Mouse (Mus musculus): ENCODE measurements around the gene Gm45062. TPM values are rescaled to one million over a fixed set of nuclear protein-coding genes. Genes with fewer than 3 reads are reported as not detected.

Gene Gm45062
- total RNA-seq, 2 experiments from 2014 or later = not detected

DNA sequence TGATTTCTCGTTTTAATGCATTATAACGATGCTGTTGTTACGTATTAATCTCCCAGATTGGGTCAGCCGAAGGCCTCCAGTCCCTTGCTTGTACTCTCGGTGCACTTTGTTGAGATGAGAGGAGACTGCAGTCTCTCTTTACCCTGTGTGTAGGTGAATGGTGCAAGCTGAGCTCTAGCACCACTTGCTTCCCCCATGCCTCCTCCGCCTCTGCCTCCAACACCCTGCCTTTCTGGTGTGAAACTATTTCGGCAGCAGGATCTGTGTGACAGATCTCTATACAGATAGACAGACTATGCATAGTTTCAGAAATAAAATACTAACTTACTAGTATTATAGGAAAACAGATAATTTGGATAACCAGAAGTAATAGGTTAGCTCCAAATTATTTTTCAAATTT is 101.6 kb downstream of the Gm45062 start:
- DNase-seq (ENCODE audit: low spot score) = no peak
- intact Hi-C loops (cut with DNase I) = no loop called here

DNA sequence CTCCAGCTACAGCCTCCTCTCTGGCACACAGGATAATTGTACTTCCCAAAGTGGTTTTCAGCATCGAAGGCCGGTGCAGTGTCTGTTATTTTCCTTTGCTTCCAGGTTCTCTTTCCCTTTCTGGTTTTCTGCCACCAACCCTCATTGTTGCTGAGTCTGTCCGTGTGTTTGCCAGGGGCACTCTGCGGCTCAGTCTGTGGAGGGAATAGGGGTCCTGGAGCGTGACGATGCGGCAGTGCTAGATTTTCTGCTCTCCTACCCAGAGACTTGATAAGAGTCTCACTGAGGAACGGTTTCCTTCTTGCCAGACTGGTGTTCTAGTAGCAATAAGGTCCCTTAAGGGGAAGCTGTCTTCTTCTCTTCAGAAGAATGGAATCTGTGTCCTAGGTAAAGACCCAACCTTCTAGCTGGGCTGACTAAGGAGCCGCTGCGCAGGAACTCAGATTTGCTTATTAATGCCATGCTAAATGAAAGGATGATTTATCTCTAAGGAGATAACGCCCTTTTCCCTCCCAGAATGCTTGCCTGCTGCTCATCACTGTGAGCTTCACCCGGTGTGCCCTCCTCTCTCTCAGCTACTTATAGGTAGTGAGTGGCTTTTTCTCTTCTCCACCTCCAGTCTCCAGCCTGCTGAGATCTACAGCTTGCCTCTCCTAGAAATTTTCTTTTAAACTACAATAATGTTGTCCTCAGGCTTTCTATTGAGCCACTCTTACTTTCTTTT is 104.9 kb downstream of the Gm45062 start:
- no peak for DNase-seq (ENCODE audit: low spot score)
- intact Hi-C loops (cut with DNase I) = no loop called here

DNA sequence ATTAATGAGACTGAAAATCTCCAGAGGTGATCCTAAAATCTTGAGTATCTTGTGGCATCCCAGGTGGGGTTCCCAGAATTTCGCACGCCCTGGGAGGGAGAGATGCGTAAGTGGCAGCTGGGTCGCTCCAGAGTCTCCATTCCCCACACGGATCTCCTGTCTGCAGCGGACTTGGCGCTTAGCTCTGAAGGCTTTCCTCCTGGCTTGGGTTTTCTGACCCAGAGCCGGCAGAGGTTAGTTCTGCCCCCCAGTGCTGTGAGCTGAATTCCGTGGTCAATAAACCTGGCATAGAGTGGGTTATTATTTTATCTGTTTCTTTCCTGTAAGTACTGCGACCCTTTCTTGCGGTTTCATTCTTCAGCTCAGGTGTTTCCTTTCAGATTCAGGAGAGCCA is 105.5 kb downstream of the Gm45062 start:
- intact Hi-C loops (cut with DNase I) = no loop called here
- DNase-seq (ENCODE audit: low spot score) = no peak

DNA sequence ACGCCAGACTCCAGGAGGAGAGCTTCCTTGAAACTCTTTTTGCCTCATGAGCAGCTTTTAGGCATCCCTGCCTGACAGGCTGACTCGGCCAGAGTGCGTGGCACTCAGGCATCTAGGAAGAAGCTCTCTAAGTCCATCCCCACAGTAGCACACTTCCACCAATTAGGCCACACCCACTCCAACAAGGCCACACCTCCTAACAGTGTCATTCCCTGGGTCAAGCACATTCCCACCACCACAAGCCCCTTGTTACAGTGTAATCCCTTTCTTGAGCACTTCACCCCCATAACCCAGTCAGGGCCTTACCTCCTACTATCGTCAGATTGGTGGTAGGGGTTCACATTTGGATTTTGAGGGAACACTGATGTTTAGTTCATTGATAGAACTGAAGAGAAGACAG is 108.4 kb downstream of the Gm45062 start:
- DNase-seq (ENCODE audit: low spot score) = no peak
- intact Hi-C loops (cut with DNase I) = no loop called here

DNA sequence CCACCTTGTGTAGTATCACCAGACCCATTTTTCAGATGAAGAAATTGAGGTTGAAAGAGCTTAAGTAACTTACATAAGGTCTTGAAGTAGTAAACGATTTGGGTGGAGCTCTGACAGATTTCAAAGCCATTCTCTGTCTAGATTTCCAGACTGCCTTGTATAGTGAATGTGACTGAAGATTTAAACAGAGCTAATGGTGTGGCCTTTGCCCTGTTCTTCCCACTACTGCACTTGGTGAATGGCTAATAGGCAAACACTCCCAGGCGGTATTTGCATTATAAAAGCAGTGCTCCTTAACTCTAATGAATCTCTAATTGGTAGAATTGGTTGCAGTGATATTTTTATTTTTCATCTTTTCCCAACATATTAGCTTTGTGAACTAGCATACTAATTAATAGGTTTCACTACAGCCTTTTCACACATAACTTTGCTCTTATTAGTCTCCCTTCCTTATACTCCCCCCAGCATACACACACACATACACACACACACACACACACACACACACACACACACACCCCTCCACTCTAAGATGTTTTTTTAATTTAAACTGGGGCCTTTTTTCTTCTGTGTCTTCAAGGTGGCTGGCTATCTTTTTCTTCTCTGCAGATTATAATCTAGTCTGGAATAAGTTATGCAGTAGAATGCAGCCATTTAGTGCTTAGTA is 109.1 kb downstream of the Gm45062 start:
- intact Hi-C loops (cut with DNase I) = no loop called here
- DNase-seq (ENCODE audit: low spot score) = no peak

DNA sequence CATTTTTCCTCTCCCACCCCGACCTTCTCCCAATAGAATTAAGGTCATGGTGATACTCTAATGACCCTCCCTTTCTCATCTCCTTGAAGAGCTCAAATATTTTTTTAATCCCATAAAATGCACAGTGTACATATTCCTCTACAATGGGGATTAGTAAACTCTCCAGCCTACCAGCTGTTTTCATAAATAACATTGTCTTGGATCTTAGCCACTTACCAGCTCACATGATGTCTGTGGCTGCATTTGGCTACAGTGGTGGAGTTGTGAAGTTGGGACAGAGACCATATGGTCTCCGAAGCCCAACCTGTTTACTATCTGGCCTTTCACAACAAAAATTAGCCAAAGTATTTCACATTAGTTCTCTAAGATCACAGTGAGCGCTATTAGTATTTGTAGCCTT is 111.4 kb downstream of the Gm45062 start:
- intact Hi-C loops (cut with DNase I) = no loop called here
- no peak for DNase-seq (ENCODE audit: low spot score)

DNA sequence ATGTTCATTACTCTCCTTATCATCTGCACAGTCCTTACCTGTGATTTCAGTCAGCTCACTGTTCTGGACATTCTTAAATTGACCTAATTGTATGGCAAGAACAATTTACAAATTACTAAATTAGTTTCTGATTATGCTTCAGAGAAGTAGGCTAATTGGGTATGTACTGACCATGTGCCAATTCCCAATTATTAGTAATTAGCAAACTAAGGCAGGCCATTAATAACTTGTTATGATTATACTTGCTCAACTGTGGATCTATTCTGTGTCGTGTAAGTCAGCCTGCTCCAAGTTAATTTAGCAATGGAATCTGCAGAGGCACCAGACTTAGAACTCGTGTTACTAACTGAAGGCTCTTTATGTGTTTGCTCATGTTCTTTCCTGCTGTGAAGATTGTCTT is 113.8 kb downstream of the Gm45062 start:
- no peak for DNase-seq (ENCODE audit: low spot score)
- intact Hi-C loops (cut with DNase I) = no loop called here

DNA sequence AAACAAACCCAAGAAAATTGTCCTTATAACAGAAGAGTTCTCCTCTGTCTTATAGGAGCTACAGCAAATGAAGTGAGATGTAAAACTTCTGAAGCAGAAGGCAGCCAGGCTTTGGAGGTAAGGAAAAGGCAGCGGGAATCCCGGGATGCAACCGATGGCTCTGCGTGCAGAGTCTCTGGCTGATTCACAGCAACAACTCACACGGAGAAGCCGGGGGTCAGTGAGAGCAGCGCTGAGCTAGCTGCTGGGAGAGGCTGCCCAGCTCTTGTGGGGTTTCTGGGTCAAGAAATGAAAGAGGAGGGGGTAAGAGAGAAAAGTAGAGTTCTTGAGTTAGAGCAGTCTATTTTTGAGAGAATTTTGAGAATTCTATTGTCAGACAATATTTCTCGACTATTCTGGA is 114.6 kb downstream of the Gm45062 start:
- intact Hi-C loops (cut with DNase I) = no loop called here
- no peak for DNase-seq (ENCODE audit: low spot score)

DNA sequence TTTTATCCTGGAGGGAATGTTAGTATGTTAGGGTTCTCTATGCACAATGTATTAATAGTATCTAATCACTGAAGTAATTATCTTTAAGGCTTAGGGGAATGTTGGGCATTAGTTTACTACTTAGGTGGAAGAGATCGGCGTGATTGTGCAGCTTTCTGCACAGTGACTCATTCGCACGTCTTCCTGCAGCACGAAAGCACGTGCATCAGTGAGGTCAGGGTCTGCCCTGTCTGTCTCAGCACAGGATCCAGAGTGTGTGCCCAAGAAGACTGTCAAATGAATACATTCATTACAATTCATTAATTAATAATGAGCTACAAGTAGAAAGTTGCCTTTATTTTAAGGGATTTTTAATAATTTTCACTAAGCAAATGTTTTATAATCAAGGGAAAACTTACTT is 115.0 kb downstream of the Gm45062 start:
- intact Hi-C loops (cut with DNase I) = no loop called here
- DNase-seq (ENCODE audit: low spot score) = no peak

DNA sequence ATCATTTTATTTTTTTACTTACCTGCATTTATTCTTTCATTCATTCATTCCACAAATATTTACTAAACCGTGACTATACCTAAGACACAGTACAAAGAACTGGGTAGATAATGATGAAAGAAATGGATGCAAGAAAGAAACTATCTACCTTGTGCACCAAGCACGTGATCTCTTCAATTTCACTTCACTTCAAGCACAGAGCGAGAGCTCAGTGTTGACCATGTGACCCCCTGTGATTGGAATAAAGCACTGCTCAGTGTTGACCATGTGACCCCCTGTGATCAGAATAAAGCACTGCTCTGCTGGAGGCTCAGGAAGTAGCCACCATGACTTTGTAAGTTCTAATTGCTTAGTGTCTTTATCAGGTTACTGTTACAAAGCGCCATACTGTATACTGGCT is 115.5 kb downstream of the Gm45062 start:
- no peak for DNase-seq (ENCODE audit: low spot score)
- intact Hi-C loops (cut with DNase I) = no loop called here

DNA sequence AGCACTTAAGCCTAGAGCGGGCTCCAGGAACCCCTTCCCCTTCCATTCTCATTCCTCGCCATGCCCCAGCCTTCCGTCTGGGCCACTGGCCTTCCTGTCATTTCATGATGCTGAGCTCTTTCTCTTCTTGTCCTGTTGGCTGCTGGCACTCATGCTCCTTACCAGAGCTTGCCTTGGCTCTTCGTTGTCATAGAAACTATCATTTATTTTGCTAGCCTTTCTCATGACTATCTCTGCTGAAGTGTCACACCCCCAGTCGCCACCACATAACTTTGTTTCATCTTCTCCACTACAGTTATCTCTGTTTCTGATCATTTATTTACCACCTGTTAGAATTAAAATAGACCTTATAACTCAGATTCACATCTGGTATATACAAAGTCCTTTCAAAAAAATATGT is 117.1 kb downstream of the Gm45062 start:
- intact Hi-C loops (cut with DNase I) = no loop called here

DNA sequence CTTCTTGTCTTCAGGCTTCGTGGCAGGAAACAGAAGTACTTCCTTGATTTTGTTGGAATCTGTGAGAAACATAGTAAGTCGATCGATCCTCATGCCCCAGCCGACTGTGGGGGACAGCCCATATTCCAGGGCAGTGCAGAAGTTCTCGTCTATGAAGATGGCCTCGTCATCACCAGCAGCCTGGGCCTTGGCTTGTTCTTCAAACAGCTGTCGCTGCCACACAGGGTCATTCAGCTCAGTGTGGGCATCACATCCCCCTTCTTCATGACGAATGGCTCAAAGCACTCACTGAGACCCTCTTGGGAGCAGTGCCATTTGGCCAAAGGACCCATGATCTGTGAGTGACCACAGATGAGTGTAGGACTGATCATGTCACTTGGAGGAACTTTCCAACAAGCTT is 118.4 kb downstream of the Gm45062 start:
- DNase-seq (ENCODE audit: low spot score) = no peak
- intact Hi-C loops (cut with DNase I) = no loop called here

More for the DNA sequence above, 117.1 kb downstream of the Gm45062 start:
- no peak for DNase-seq (ENCODE audit: low spot score)

DNA sequence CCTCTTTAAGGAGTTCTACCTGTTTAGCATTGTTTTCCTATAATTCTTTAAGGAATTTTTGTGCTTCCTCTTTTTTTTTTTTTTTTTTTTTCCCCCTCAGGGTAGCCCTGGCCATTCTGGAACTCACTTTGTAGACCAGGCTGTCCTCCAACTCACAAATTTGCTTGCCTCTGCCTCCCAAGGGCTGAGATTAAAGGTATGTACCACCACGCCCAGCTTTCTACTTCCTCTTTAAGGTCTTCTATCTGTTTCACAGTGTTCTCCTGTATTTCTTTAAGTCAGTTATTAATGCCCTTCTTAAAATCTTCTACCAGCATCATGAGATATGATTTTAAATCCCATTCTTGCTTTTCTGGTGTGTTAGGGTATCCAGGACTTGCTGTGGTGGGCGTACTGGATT is 130.1 kb downstream of the Gm45062 start:
- no peak for DNase-seq (ENCODE audit: low spot score)
- intact Hi-C loops (cut with DNase I) = no loop called here

DNA sequence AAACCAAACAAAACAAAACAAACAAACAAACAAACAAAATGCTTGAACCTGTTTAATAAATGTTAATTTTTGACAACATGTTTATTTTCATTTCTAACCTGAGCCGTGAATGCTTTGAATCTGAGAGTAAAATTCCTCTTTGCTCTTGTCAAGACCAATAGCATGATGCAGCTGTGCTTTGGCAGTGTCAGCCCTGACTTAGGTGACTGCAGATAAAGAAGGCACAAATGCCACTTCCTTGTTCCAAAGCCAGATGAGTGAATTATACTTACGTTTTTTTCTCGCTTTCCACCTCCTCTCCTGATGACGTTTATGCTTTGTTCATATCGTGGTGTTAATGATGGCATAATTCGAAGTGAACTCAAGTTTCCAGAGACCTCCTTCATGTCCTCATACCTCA is 131.0 kb downstream of the Gm45062 start:
- no peak for DNase-seq (ENCODE audit: low spot score)
- intact Hi-C loops (cut with DNase I) = no loop called here

DNA sequence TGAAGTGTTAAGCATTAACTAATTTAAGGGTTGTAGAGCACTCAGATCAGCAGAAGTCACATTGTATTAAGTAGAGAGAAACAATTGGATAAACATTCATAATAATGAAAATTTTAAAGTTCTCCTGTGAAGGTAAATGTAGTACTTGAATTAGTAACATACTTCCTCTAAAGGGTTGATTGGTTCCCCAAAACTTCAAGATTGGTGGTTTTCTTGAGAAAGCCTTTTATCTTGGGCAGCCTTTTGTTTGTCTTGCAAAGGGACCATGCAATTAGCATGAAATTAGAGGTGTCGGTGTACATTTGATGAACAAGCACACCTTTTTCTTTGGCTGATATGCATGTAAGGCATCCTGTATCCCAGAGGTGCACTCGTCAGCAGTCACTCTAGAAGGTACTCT is 131.7 kb downstream of the Gm45062 start:
- no peak for DNase-seq (ENCODE audit: low spot score)
- intact Hi-C loops (cut with DNase I) = no loop called here

DNA sequence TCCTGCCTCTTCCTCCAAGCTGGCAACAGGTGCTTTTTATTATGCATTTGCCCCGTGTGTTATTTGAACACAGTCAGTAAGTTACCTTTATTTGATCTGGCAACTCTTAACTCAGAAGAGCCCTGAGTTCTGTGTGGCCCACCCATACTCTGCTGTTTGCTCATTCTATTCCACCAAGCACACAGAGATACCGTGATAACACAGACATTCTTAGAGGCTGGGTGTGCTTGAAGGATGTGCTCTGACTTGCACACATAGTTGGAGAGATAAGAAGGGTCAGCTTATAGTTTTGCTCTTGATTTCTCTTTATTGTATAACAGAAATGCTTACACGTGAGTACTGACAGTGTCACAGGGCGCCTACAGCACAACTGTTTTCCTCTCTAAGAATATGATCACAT is 133.8 kb downstream of the Gm45062 start:
- no peak for DNase-seq (ENCODE audit: low spot score)
- intact Hi-C loops (cut with DNase I) = no loop called here

DNA sequence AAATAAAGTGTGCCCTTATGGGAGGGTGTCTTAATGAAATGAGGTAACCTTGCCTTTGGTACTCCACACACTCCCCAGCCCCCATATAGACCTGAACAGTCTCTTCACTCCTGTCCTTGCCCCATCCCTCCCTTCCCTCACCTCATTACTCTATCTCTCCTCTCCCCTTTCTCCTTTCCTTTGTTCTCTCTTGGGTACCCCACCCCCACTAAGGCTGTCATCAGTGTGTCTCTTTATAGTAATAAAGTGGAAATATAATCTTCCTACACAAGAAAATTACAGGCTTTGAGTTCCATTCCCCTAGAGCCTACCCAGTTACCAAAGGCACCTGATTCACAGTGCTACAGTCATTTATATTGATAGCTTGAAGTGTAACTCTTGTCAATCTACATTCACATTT is 134.8 kb downstream of the Gm45062 start:
- intact Hi-C loops (cut with DNase I) = no loop called here
- DNase-seq (ENCODE audit: low spot score) = no peak

DNA sequence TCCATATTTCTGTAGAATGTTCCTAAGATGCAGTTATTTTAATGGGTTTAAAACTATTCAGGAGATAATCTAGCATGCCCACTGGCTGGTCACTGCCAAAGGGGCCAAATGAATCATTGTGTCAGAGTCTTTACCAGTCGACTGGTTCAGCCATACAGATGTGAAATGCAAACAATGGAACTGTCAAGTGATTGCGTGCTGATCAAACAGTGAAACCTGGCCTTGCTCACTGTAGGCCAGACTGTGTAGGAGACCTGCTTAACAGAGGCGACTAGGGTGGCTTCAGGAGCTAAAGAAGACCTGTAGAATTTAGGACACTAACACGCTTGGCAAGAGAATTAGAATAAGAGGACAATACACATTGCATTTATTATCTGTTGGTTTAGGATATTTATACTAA is 135.8 kb downstream of the Gm45062 start:
- intact Hi-C loops (cut with DNase I) = no loop called here
- DNase-seq (ENCODE audit: low spot score) = no peak

DNA sequence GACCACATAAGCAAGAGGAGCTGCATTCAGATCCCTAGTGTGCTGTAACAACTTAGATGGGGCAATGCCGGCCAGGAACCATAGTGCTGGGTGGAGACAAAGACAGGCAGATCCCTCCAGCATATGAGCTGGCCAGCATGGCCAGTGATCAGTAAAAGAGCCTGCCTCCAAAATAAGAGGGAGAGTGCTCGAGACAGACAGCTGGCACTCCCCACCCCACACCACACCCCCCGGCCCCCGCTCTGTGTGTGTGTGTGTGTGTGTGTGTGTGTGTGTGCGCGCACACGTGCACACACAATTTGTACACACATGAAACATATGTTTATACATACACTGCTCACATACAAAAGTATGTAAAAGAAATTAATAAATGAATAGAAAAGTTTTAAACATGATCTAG is 138.0 kb downstream of the Gm45062 start:
- intact Hi-C loops (cut with DNase I) = no loop called here
- no peak for DNase-seq (ENCODE audit: low spot score)

DNA sequence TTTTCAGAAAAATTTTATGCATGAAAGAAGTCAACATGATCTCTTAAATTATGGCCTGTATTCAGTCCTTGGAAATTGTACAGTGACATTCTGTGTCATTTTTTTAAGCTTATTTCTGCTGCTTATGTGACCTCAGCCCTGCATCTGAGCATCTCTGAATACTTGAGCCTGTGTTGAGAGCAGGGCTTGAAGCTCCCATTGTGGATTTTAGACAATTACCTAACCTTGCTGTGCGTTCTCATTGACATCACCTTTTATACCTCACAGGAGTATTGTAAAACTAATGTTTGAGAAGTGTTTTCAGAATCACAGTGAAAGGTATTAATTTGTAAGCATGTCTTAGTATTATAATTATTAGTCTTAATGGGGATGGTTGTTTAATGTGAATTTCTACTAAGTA is 140.5 kb downstream of the Gm45062 start:
- intact Hi-C loops (cut with DNase I) = no loop called here
- no peak for DNase-seq (ENCODE audit: low spot score)

DNA sequence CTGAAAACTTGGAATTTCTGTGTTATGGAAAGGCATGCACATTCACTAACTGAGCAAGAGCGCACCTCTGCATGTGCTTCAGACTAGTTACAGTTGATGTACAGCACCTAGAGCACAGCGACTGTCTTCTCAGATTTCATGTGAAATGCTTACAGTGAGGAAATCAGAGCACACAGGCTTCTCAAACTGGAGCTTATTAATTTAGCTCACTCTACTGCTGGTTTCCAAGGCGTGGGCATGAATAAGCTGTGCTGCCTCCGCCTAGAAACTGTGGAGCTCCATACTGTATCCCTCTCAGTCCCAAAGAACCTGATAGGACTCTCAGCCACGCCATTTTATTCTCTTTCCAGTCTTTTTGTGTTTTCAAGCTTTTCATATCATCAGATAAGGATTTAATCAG is 143.9 kb downstream of the Gm45062 start:
- intact Hi-C loops (cut with DNase I) = no loop called here
- DNase-seq (ENCODE audit: low spot score) = no peak

DNA sequence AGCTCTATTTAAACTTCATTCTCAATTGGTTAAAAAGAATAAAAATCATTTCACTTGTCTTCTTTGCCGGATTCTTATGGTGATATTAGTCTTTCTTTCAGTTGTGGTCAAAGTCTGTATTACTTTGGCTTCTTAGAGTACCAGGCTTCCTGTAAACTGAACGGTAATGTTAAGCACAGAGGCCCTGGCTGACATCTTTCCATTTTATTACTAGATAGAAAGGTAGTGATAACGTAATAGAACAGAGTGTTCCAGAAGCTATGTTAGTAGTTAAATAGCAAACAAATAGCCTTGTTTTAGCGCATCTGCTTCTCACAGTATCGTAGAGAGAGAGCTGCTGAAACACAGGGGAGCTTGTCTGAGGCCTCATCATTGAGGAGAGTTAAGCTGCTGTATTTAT is 146.6 kb downstream of the Gm45062 start:
- DNase-seq (ENCODE audit: low spot score) = no peak
- intact Hi-C loops (cut with DNase I) = no loop called here
